Mouse (Mus musculus) frontal cortex, adult 2 months (tissue): ENCODE results near the gene Ttll12. TPM values are rescaled to one million over a fixed set of nuclear protein-coding genes. Genes with fewer than 3 reads are reported as not detected.

ENCODE experiments used
- DNase-seq, 2 experiments: peaks; one replicate each; pipeline ENCODE4 v3.0.0; 2022; ENCODE audit warnings: low spot score in 1 of 2; ENCODE audit errors: extremely low spot score in 1 of 2
- polyA plus RNA-seq: library from polyadenylated mRNA; depleted of rRNA; stranded (reverse); fragments of >200 nt; gene quantifications from 2 replicates; pipeline ENCODE4 v1.2.3, GENCODE M21; 2012; rRNA removed

The Ttll12 gene
- polyA plus RNA-seq, 1 experiment: 14.7 TPM

DNA sequence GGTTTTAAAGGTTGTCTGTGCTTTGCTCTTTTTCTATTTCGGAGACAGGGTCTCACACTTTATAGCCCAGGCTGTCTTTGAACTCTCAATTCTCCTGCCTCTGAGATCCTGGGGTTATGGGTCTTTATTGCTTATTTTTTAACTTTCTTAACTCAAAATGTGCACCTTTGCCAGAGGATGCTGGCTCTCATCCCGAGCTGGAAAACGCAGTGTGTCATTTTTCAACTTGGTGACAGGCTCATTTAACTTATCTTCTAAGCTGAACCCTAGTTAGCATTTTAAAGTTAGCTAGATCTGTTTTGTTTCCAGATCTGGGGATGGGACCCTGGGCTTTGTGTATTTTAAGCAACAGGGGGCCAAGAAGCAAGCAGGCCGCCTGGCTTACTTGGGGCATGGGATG lies 66.1 kb downstream of the Ttll12 start:
- DNase-seq: no peak

- DNase-seq: no peak
Observed at GRCm38 (mm10) chr15:83527747-83528146, 67.2 kb downstream of the Ttll12 start.

DNA sequence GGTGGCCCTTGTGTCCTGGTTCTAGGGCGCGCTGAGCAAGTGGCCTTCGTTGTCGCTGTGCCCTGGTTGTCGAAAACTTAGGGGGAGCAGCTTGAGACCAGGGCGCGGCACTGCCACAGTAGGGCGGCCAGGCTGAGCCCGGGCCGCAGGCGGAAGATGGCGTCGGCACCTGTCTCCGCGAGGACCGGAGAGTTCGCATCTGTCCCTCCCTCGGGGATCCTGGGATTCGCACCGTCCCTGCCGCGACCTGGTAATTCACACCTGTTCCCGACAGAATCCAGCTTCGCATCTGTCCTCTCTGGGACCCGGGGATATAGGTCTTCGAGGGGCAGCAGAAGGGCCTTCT lies 67.9 kb downstream of the Ttll12 start:
- DNase-seq: no peak

- no peak for DNase-seq
Observed at GRCm38 (mm10) chr15:83526424-83527091, 68.4 kb downstream of the Ttll12 start, which contains the start of gene Bik. Gene Bik, plus strand, starts transcription at chr15:83526862.

Other genes starting within 250 kb of the Ttll12 start
- gene Arfgap3, start 244.9 kb downstream of the Ttll12 start, polyA plus RNA-seq: 25.3 and 27.6 TPM in 2 replicates
- gene Pacsin2, start 130.6 kb downstream of the Ttll12 start, polyA plus RNA-seq: 231 and 243 TPM in 2 replicates
- gene Ttll1, start 84.3 kb downstream of the Ttll12 start, polyA plus RNA-seq: 51.6 and 52.9 TPM in 2 replicates
- 0.30 and 0.59 TPM in 2 replicates for gene Bik, start 68.3 kb downstream of the Ttll12 start, polyA plus RNA-seq
- gene Tspo, start 31.6 kb downstream of the Ttll12 start, polyA plus RNA-seq: 10.9 and 11.3 TPM in 2 replicates
- gene Mcat, start 31.4 kb downstream of the Ttll12 start, polyA plus RNA-seq: 23.9 and 29.6 TPM in 2 replicates
- 38.6 and 41.9 TPM in 2 replicates for gene Scube1, start 129.9 kb upstream of the Ttll12 start, polyA plus RNA-seq
- 127 and 144 TPM in 2 replicates for gene Mpped1, start 184.3 kb upstream of the Ttll12 start, polyA plus RNA-seq